11 mouse cellular contexts compared by ENCODE assay signal in the genomic region with DNA sequence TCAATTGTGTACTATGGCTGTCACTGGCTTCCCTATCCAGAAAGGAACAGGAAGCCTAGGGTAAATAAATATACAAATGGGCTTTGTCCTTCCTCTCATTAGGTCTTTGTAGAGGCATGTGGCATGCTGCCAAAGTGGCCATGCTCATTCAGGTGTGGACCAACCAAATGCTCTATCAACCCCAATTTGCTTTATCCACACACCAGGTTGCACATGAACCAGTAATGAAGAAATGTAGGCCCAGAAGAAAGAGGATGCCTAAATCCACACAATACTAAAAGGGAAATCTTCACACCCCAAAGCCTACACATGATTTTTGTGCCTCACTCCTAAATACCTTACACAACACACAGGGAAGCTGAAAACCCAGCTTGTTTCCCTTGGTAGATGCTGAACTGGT. TPM values are rescaled to one million over a fixed set of nuclear protein-coding genes. Genes with fewer than 3 reads are reported as not detected.
DNase-seq lines count a peak whose midpoint lies in the region; ATAC-seq lines count a peak whose summit lies in the region.
"Had no signal": no experiment of that assay in that cellular context is flagged by ENCODE, and none has a peak within 500 bp of the region (broad histone marks: within the 10 kb centered on the region; RNA-seq: fewer than 3 reads in every experiment).

No protein-coding gene starts in this region.

- H3K36me3 ChIP-seq in forebrain, embryonic 14.5 days (ENCODE audit: control insufficient read depth, insufficient read depth, low read length): peaks cover 89% of the 10 kb centered on the region
- peaks cover 100% of the 10 kb centered on the region for H3K36me3 ChIP-seq in forebrain, embryonic 10.5 days (replicated peaks)
- peaks cover 42% of the 10 kb centered on the region for H3K36me3 ChIP-seq in midbrain, embryonic 11.5 days (ENCODE audit: control insufficient read depth, insufficient read depth, low read length)
- H3K36me3 ChIP-seq in midbrain, embryonic 16.5 days (ENCODE audit: control insufficient read depth, insufficient read depth, low read length): peaks cover 39% of the 10 kb centered on the region
- peaks cover 100% of the 10 kb centered on the region for H3K36me3 ChIP-seq in limb, embryonic 10.5 days

- no peak overlapping the region for H3K4me2 ChIP-seq in forebrain, embryonic 14.5 days (ENCODE audit: low read length)
- H3K4me2 ChIP-seq in midbrain, embryonic 11.5 days: no peak overlapping the region
- H3K4me2 ChIP-seq in midbrain, embryonic 16.5 days (ENCODE audit: low read length): no peak overlapping the region
- H3K4me2 ChIP-seq: intestine, embryonic 15.5 days had no signal

- H3K4me3 ChIP-seq in forebrain, embryonic 14.5 days (ENCODE audit: low read depth, low read length): no peak overlapping the region
- no peak overlapping the region for H3K4me3 ChIP-seq in forebrain, embryonic 10.5 days
- H3K4me3 ChIP-seq in midbrain, embryonic 11.5 days (ENCODE audit: low read depth, low read length): no peak overlapping the region
- H3K4me3 ChIP-seq in midbrain, embryonic 16.5 days (ENCODE audit: low read depth, low read length): no peak overlapping the region
- H3K4me3 ChIP-seq in limb, embryonic 10.5 days: no peak overlapping the region
- H3K4me3 ChIP-seq: intestine, embryonic 15.5 days; myocyte had no signal

- no peak overlapping the region for H3K9ac ChIP-seq in forebrain, embryonic 14.5 days (ENCODE audit: low read length)
- no peak overlapping the region for H3K9ac ChIP-seq in midbrain, embryonic 11.5 days (ENCODE audit: low read length)
- no peak overlapping the region for H3K9ac ChIP-seq in midbrain, embryonic 16.5 days (ENCODE audit: low read depth, low read length)
- H3K9ac ChIP-seq: intestine, embryonic 15.5 days had no signal

- ATAC-seq in forebrain, embryonic 14.5 days: peak; percentile 66
- no peak for ATAC-seq in midbrain, embryonic 11.5 days (ENCODE audit: low FRiP score)
- ATAC-seq in midbrain, embryonic 16.5 days: no peak
- no peak for ATAC-seq in CD4-positive, CD25-positive, alpha-beta regulatory T cell, adult 4 months
- ATAC-seq: intestine, embryonic 15.5 days had no signal

- peaks cover 9% of the 10 kb centered on the region; the same call in 1 of the 2 replicates for H3K4me1 ChIP-seq in forebrain, embryonic 14.5 days (ENCODE audit: control insufficient read depth, insufficient read depth, low read length)
- no peaks in the 10 kb centered on the region for H3K4me1 ChIP-seq in forebrain, embryonic 10.5 days
- no peaks in the 10 kb centered on the region for H3K4me1 ChIP-seq in midbrain, embryonic 11.5 days (ENCODE audit: control insufficient read depth, insufficient read depth, low read length)
- no peaks in the 10 kb centered on the region; the same call in 1 of the 2 replicates for H3K4me1 ChIP-seq in midbrain, embryonic 16.5 days (ENCODE audit: control insufficient read depth, insufficient read depth, low read length)
- H3K4me1 ChIP-seq in limb, embryonic 10.5 days: peaks cover 9% of the 10 kb centered on the region

- no peaks in the 10 kb centered on the region for H3K9me3 ChIP-seq in forebrain, embryonic 14.5 days (replicated peaks; ENCODE audit: control insufficient read depth, low read length)
- no peaks in the 10 kb centered on the region for H3K9me3 ChIP-seq in forebrain, embryonic 10.5 days
- no peaks in the 10 kb centered on the region for H3K9me3 ChIP-seq in midbrain, embryonic 11.5 days (ENCODE audit: control insufficient read depth, low read length)
- H3K9me3 ChIP-seq in midbrain, embryonic 16.5 days (replicated peaks; ENCODE audit: control insufficient read depth, low read length, poor library complexity, severe bottlenecking): no peaks in the 10 kb centered on the region
- no peaks in the 10 kb centered on the region for H3K9me3 ChIP-seq in limb, embryonic 10.5 days (replicated peaks)
- H3K9me3 ChIP-seq: intestine, embryonic 15.5 days had no signal

- H3K27me3 ChIP-seq in forebrain, embryonic 14.5 days (replicated peaks; ENCODE audit: control insufficient read depth, insufficient read depth, low read length): no peaks in the 10 kb centered on the region
- H3K27me3 ChIP-seq in forebrain, embryonic 10.5 days (ENCODE audit: poor library complexity, severe bottlenecking): no peaks in the 10 kb centered on the region
- no peaks in the 10 kb centered on the region for H3K27me3 ChIP-seq in midbrain, embryonic 11.5 days (ENCODE audit: control insufficient read depth, insufficient read depth, low read length)
- H3K27me3 ChIP-seq in midbrain, embryonic 16.5 days (ENCODE audit: control insufficient read depth, insufficient read depth, low read depth, low read length): no peaks in the 10 kb centered on the region
- no peaks in the 10 kb centered on the region for H3K27me3 ChIP-seq in limb, embryonic 10.5 days (ENCODE audit: low read depth, poor library complexity, severe bottlenecking)
- H3K27me3 ChIP-seq: intestine, embryonic 15.5 days had no signal

- H3K27ac ChIP-seq in forebrain, embryonic 14.5 days (ENCODE audit: low read depth, low read length): no peak overlapping the region
- H3K27ac ChIP-seq in forebrain, embryonic 10.5 days: no peak overlapping the region
- no peak overlapping the region for H3K27ac ChIP-seq in midbrain, embryonic 11.5 days (ENCODE audit: low read depth, low read length)
- H3K27ac ChIP-seq in midbrain, embryonic 16.5 days (ENCODE audit: low read length): no peak overlapping the region
- no peak overlapping the region for H3K27ac ChIP-seq in limb, embryonic 10.5 days
- H3K27ac ChIP-seq: intestine, embryonic 15.5 days had no signal

- DNase-seq in forebrain, embryonic 14.5 days (ENCODE audit: low spot score): peak; percentile 65
- no peak for DNase-seq in forebrain, embryonic 10.5 days (ENCODE audit: extremely low spot score, low spot score)
- DNase-seq in midbrain, embryonic 11.5 days (ENCODE audit: low spot score, missing footprints): peak; percentile 69
- peak; percentile 87 to 88 for DNase-seq in cerebellum, postnatal 14 days
- DNase-seq in kidney, postnatal 36 days: peak; percentile 19 to 67
- DNase-seq in limb, embryonic 10.5 days (ENCODE audit: low spot score): no peak
- DNase-seq: gastrocnemius, postnatal 25 days had no signal

RNA-seq across cellular contexts. Expression of a gene that starts 8.2 kb away (rescaled TPM):
- 34.0 and 36.4 TPM in 2 replicates for polyA plus RNA-seq in forebrain, embryonic 14.5 days (2014; fragmentation: Nextera tagmentation; extraction: Ambion mirVana)
- 30.5 and 31.0 TPM in 2 replicates for polyA plus RNA-seq in forebrain, embryonic 10.5 days (2016; fragmentation: Nextera tagmentation; extraction: Ambion mirVana)
- polyA plus RNA-seq in midbrain, embryonic 11.5 days (2014; fragmentation: Nextera tagmentation; extraction: Ambion mirVana): 39.8 and 41.6 TPM in 2 replicates
- 38.4 and 41.5 TPM in 2 replicates for polyA plus RNA-seq in midbrain, embryonic 16.5 days (2015; fragmentation: Nextera tagmentation; extraction: Ambion mirVana)
- polyA plus RNA-seq in CD4-positive, CD25-positive, alpha-beta regulatory T cell, adult 4 months (2017; shearing (Covaris generic)): 1 to 10 TPM; 2.8 to 5.7 TPM
- 17.5 and 24.6 TPM in 2 replicates for polyA plus RNA-seq in limb, embryonic 10.5 days (2016; fragmentation: Nextera tagmentation; extraction: Ambion mirVana)

RNA-seq across cellular contexts. Expression of a gene that starts 22.6 kb away (rescaled TPM):
- polyA plus RNA-seq in forebrain, embryonic 14.5 days (2014; fragmentation: Nextera tagmentation; extraction: Ambion mirVana): 113 and 127 TPM in 2 replicates
- 66.8 and 69.4 TPM in 2 replicates for polyA plus RNA-seq in forebrain, embryonic 10.5 days (2016; fragmentation: Nextera tagmentation; extraction: Ambion mirVana)
- 70.5 and 73.5 TPM in 2 replicates for polyA plus RNA-seq in midbrain, embryonic 11.5 days (2014; fragmentation: Nextera tagmentation; extraction: Ambion mirVana)
- polyA plus RNA-seq in midbrain, embryonic 16.5 days (2015; fragmentation: Nextera tagmentation; extraction: Ambion mirVana): 88.8 and 98.7 TPM in 2 replicates
- polyA plus RNA-seq in CD4-positive, CD25-positive, alpha-beta regulatory T cell, adult 4 months (2017; shearing (Covaris generic)): 10 to 100 TPM; 43.4 to 49.9 TPM
- 66.6 and 69.8 TPM in 2 replicates for polyA plus RNA-seq in limb, embryonic 10.5 days (2016; fragmentation: Nextera tagmentation; extraction: Ambion mirVana)

Comparison
In these comparisons a context has a peak if more than half of its experiments do, and no peak if none do; other contexts are left out.
1. DNase-seq: peak in forebrain, embryonic 14.5 days (single experiment), midbrain, embryonic 11.5 days (single experiment), cerebellum, postnatal 14 days (2 of 2) and kidney, postnatal 36 days (2 of 2); none in forebrain, embryonic 10.5 days (single experiment) and limb, embryonic 10.5 days (single experiment).